Mouse (Mus musculus): ENCODE measurements around the gene Gnb5.
"Not testable (repeated sequence)": the region's sequence is repeated elsewhere in the genome, so short reads cannot be mapped to it uniquely, and the experiment has no call there.

Gene Gnb5

GRCm38 (mm10) chr9:75361699-75362098 is 55.6 kb downstream of the Gnb5 start:
- DNase-seq (ENCODE audit: low spot score): peak; percentile 56

GRCm38 (mm10) chr9:75362201-75362600 is 56.1 kb downstream of the Gnb5 start:
- no peak for DNase-seq (ENCODE audit: low spot score)

- DNase-seq (ENCODE audit: low spot score): no peak
Measured at GRCm38 (mm10) chr9:75363001-75363400, 56.9 kb downstream of the Gnb5 start.

DNA sequence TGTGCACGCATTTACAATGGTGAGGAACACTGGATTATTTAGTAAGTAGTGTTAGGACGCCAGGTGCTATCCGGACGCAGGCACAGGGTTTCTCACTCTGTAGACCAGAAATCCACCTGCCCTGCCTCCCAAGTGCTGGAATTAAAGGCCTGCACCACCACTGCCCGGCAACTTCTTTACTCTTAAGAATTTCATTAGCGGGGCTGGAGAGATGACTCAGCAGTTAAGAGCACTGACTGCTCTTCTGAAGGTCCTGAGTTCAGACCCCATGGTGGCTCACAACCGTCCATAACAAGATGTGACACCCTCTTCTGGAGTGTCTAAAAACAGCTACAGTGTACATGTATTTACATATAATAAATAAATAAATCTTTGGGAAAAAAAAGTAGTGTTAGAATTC is 57.6 kb downstream of the Gnb5 start:
- not testable (repeated sequence) for DNase-seq (ENCODE audit: low spot score)

- DNase-seq (ENCODE audit: low spot score): no peak
Measured at GRCm38 (mm10) chr9:75365195-75365594, 59.1 kb downstream of the Gnb5 start.

GRCm38 (mm10) chr9:75366191-75366590 is 60.1 kb downstream of the Gnb5 start:
- no peak for DNase-seq (ENCODE audit: low spot score)

- no peak for DNase-seq (ENCODE audit: low spot score)
Measured at GRCm38 (mm10) chr9:75368779-75369178, 62.7 kb downstream of the Gnb5 start.

GRCm38 (mm10) chr9:75375606-75376005 is 69.5 kb downstream of the Gnb5 start:
- DNase-seq (ENCODE audit: low spot score): no peak

DNA sequence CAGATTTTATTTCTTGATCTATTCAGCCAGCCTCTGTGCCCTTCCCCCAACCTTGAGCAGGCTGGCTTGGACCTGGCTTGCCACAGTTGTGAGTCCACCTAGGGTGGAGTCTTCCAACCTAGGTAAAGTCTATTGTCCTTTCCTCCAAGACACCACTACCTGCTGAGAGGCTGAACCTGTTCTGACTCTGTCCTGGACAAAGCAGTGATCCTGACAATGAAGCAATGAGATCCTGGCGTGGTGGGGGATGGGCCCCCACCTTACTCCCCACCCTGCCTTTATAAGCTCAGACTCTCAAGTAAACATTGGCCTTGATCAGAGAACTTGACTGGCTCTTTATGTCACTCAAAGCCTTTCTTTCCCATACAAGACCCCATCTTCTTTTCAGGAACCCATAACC is 70.3 kb downstream of the Gnb5 start:
- DNase-seq (ENCODE audit: low spot score): no peak

DNA sequence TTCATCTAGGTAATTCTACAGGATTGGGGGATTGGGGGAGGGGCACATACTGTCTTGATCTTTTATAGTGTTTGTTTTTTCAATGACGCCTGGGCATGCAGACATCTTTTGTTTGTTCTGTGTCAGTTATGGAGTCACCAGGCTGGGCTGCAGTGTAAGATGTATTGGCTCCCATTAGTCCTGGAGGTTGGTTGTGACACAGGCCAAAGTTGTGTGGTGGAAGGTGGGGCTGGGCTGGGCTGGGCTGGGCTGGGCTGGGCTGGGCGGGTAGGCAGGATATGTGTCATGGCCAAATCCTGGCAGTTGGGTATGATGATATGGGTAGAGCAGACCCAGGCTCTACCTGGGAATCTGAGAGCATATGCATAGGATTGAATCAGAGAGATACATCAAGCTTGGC is 72.7 kb downstream of the Gnb5 start:
- no peak for DNase-seq (ENCODE audit: low spot score)

GRCm38 (mm10) chr9:75382825-75383224 is 76.7 kb downstream of the Gnb5 start:
- no peak for DNase-seq (ENCODE audit: low spot score)

DNA sequence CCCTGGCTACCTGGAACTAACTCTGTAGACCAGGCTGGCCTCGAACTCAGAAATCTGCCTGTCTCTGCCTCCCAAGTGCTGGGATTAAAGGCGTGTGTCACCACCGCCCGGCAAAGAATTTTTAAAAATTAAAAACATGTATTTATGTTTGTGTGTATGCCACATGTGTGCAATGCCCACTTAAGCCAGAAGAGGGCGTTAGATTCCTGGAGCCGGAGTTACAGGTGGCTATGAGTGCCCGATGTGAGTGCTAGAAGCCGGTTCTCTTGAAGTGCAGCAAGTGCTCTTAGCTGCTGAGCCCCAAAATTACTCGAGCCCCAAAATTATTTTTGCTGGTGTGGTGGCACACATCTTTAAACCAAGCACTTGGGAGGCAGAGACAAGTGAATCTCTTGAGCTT is 77.7 kb downstream of the Gnb5 start:
- DNase-seq (ENCODE audit: low spot score): no peak

- no peak for DNase-seq (ENCODE audit: low spot score)
Measured at GRCm38 (mm10) chr9:75384337-75384962, 78.4 kb downstream of the Gnb5 start.

DNA sequence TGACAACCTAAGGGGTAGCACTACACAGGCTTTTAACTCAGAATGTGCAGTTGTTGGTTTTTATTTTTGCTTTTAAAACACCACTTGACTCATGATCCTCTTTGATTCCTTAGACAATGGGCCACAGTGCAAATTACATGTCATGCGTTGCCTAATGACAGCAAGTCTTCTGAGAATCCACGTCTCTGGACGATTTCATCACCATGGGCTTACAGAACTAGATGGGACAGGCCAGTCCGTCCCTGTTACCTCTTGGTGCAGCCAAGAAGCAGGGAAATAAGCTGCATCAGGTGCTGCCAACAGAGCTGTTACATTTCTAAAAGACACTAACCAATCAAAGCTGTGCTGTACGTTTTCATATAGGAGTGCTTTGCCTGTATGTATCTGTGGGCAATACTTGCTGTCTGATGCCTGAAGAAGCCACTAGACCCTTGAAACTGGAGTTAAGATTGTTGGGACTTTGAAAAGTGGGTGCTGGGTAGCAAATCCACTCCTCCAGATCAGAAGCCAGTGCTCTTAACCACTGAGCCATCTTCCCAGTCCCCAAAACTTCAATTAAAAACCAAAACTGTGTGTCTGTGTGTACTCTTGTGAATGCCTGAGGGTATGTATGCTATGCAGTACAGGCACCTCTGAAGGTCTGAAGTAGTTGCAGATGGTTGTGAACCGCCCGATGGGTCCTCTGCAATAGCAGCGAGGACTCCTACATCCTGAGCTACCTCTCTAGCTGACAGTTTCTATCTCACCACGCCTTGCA is 79.3 kb downstream of the Gnb5 start:
- DNase-seq (ENCODE audit: low spot score): no peak

- DNase-seq (ENCODE audit: low spot score): no peak
Measured at GRCm38 (mm10) chr9:75393251-75393650, 87.2 kb downstream of the Gnb5 start.

Measured in layer of hippocampus, adult 11-12 months (tissue).